Mouse (Mus musculus): Measurements from ENCODE around the gene Cgas.
A peak's percentile ranks its signal among the peaks of the same experiment; 100 is the strongest.
"Not testable (repeated sequence)": the region's sequence is repeated elsewhere in the genome, so short reads cannot be mapped to it uniquely, and the experiment has no call there.

The Cgas gene

GRCm38 (mm10) chr9:78442579-78443392 lies at the start of gene Cgas:
Gene Cgas, minus strand, starts transcription at chr9:78443237.
- DNase-seq: peak; percentile 48

GRCm38 (mm10) chr9:78492254-78492653 lies 49.2 kb upstream of the Cgas start:
- no peak for DNase-seq

GRCm38 (mm10) chr9:78491169-78491568 lies 48.1 kb upstream of the Cgas start:
- DNase-seq: no peak

- peak; percentile 57 for DNase-seq
These were observed 45.9 kb upstream of the Cgas start, which contains the start of gene Eef1a1 for GRCm38 (mm10) chr9:78488890-78489420. Gene Eef1a1, minus strand, starts transcription at chr9:78489151.

- DNase-seq: not testable (repeated sequence)
These were observed 45.0 kb upstream of the Cgas start for GRCm38 (mm10) chr9:78488021-78488420.

- no peak for DNase-seq
These were observed 41.6 kb upstream of the Cgas start for GRCm38 (mm10) chr9:78484660-78485059.

- DNase-seq: no peak
These were observed 39.3 kb upstream of the Cgas start for GRCm38 (mm10) chr9:78482386-78482785.

- peak; percentile 94 for DNase-seq
These were observed 38.6 kb upstream of the Cgas start for GRCm38 (mm10) chr9:78481423-78482331.

GRCm38 (mm10) chr9:78480706-78481358 lies 37.8 kb upstream of the Cgas start:
- peak; percentile 81 for DNase-seq

GRCm38 (mm10) chr9:78480227-78480626 lies 37.2 kb upstream of the Cgas start:
- not testable (repeated sequence) for DNase-seq

GRCm38 (mm10) chr9:78479308-78479707 lies 36.3 kb upstream of the Cgas start:
- not testable (repeated sequence) for DNase-seq

- DNase-seq: not testable (repeated sequence)
These were observed 35.1 kb upstream of the Cgas start for GRCm38 (mm10) chr9:78478009-78478605.

GRCm38 (mm10) chr9:78477021-78477551 lies 34.0 kb upstream of the Cgas start:
- peak; percentile 20 for DNase-seq

GRCm38 (mm10) chr9:78476531-78477020 lies 33.5 kb upstream of the Cgas start:
- peak; percentile 31 for DNase-seq

- no peak for DNase-seq
These were observed 32.8 kb upstream of the Cgas start for GRCm38 (mm10) chr9:78475873-78476272.

- no peak for DNase-seq
These were observed 32.3 kb upstream of the Cgas start for GRCm38 (mm10) chr9:78475383-78475780.

- no peak for DNase-seq
These were observed 31.8 kb upstream of the Cgas start for GRCm38 (mm10) chr9:78474771-78475382.

- DNase-seq: no peak
These were observed 31.2 kb upstream of the Cgas start for GRCm38 (mm10) chr9:78474270-78474669.

- no peak for DNase-seq
These were observed 30.6 kb upstream of the Cgas start for GRCm38 (mm10) chr9:78473588-78473987.

GRCm38 (mm10) chr9:78465725-78466124 lies 22.7 kb upstream of the Cgas start:
- DNase-seq: no peak

GRCm38 (mm10) chr9:78463337-78463736 lies 20.3 kb upstream of the Cgas start:
- no peak for DNase-seq
